In the genomic region with DNA sequence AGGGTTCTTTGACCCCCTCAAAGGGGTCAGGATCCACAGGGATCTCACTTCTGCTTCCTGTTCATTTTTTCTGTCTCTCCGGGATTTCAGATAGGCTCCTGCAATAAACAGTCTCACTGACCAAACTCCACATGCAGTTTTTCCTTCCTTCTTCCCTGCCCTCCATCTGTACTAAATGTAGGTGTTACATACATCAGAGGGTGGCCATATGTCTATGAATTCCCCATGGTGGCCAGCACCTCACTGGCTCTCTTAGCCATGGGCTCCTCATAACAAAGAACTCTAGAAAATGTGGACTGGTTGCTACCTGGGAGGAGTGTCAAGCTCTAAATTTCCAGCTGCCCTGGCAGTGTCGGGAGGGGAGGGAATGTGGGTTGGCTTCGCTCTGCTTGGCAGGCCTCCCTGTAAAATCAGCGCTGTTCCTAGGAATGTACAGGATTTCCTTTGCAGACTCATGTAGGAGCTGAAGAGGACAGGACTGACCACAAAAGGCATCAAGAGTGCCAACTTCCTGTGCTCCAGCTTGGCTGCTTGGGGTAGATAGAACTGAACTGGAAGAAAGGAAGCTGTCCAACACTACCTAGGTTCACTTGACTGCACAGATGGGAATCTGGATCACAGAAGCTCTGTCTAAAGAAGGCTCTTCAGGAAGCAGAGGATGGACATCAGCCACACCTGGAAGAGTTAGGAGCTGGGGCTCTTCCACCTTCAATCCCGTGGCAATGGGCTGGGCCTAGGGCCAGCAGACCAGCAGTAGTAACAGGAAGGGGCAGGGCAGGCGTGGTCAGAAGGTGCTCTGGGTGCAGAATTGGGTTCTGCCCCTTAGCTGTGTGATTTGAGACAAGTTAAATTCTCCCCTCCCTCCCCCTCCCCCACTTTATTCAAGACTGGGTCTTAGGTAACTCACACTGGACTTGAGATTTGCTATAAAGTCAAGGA, we compare ENCODE assay signal across 15 mouse cellular contexts. TPM values are rescaled to one million over a fixed set of nuclear protein-coding genes. Genes with fewer than 3 reads are reported as not detected.
DNase-seq lines count a peak whose midpoint lies in the region; ATAC-seq and TF ChIP-seq lines count a peak whose summit lies in the region.
"Had no signal": no experiment of that assay in that cellular context is flagged by ENCODE, and none has a peak within 500 bp of the region (broad histone marks: within the 10 kb centered on the region; RNA-seq: fewer than 3 reads in every experiment).

No protein-coding gene starts in this region.

- peaks cover 11% of the 10 kb centered on the region for H3K4me1 ChIP-seq in heart, embryonic 15.5 days (replicated peaks)
- peaks cover 16% of the 10 kb centered on the region for H3K4me1 ChIP-seq in heart, embryonic 12.5 days (replicated peaks)
- peaks cover 9% of the 10 kb centered on the region; the same call in 1 of the 2 replicates for H3K4me1 ChIP-seq in lung, embryonic 16.5 days (replicated peaks; ENCODE audit: control insufficient read depth, insufficient read depth, low read length)

- 58% methylated on average over 6 of the region's 6 CpGs for WGBS in heart, embryonic 15.5 days
- WGBS in heart, embryonic 12.5 days, result 59% methylated on average over 6 of the region's 6 CpGs
- 41% methylated on average over 6 of the region's 6 CpGs for WGBS in lung, embryonic 16.5 days

- TF ChIP-seq CTCF in left cerebral cortex, adult 2 months (IDR thresholded peaks at IDR 0.05), result no peak

- H3K27me3 ChIP-seq in heart, embryonic 15.5 days, result no peaks in the 10 kb centered on the region
- no peaks in the 10 kb centered on the region for H3K27me3 ChIP-seq in heart, embryonic 12.5 days (replicated peaks)
- H3K27me3 ChIP-seq in lung, embryonic 16.5 days (ENCODE audit: control insufficient read depth, insufficient read depth, low read depth, low read length), result no peaks in the 10 kb centered on the region
- H3K27me3 ChIP-seq: hindbrain, embryonic 13.5 days had no signal

- no peak overlapping the region for H3K4me2 ChIP-seq in heart, embryonic 15.5 days
- H3K4me2 ChIP-seq in heart, embryonic 12.5 days, result no peak overlapping the region
- no peak overlapping the region for H3K4me2 ChIP-seq in lung, embryonic 16.5 days (ENCODE audit: low read depth, low read length)
- H3K4me2 ChIP-seq: hindbrain, embryonic 13.5 days had no signal

- peak overlapping the region; percentile 72 for H3K27ac ChIP-seq in heart, embryonic 15.5 days
- H3K27ac ChIP-seq in heart, embryonic 12.5 days (ENCODE audit: poor library complexity, severe bottlenecking), result no peak overlapping the region
- H3K27ac ChIP-seq in lung, embryonic 16.5 days (ENCODE audit: low read length), result peak overlapping the region; percentile 60
- no peak overlapping the region for H3K27ac ChIP-seq in left cerebral cortex, adult 2 months
- H3K27ac ChIP-seq: hindbrain, embryonic 13.5 days had no signal

- H3K4me3 ChIP-seq in heart, embryonic 15.5 days, result no peak overlapping the region
- no peak overlapping the region for H3K4me3 ChIP-seq in heart, embryonic 12.5 days
- H3K4me3 ChIP-seq in lung, embryonic 16.5 days (ENCODE audit: low read length), result no peak overlapping the region
- H3K4me3 ChIP-seq in left cerebral cortex, adult 2 months, result no peak overlapping the region
- H3K4me3 ChIP-seq: hindbrain, embryonic 13.5 days; megakaryocyte, embryonic 14.5 days had no signal

- DNase-seq in 416B (ENCODE audit: low read depth), result peak; percentile 41
- peak; percentile 70 for DNase-seq in fibroblast of lung, adult 2 months (ENCODE audit: low read depth)
- DNase-seq in adrenal gland, postnatal 4 days (ENCODE audit: low spot score in 2 of 2), result no peak
- DNase-seq in adrenal gland, postnatal 25 days, result no peak
- DNase-seq in left cerebral cortex, adult 2 months (ENCODE audit: extremely low spot score in 1 of 2, low spot score in 2 of 2), result no peak
- DNase-seq: cerebellum, postnatal 36 days; spleen, adult 18-20 months had no signal

- no peak overlapping the region for H3K9ac ChIP-seq in heart, embryonic 15.5 days
- H3K9ac ChIP-seq in heart, embryonic 12.5 days, result no peak overlapping the region
- no peak overlapping the region for H3K9ac ChIP-seq in lung, embryonic 16.5 days (ENCODE audit: low read length)
- H3K9ac ChIP-seq: hindbrain, embryonic 13.5 days had no signal

- intact Hi-C loops in left cerebral cortex, adult 2 months (cut with DNase I), result no loop called here

- peak; percentile 50; the same call in 1 of the 2 replicates for ATAC-seq in heart, embryonic 15.5 days (replicated peaks; ENCODE audit: insufficient number of reproducible peaks, insufficient read depth, low FRiP score, low read depth)
- ATAC-seq in heart, embryonic 12.5 days (ENCODE audit: insufficient number of reproducible peaks, low FRiP score), result no peak
- peak; percentile 90 for ATAC-seq in lung, embryonic 16.5 days (ENCODE audit: low read depth)
- ATAC-seq: CD4-positive, CD25-positive, alpha-beta regulatory T cell, adult 4 months had no signal

- H3K9me3 ChIP-seq in heart, embryonic 15.5 days (replicated peaks), result no peaks in the 10 kb centered on the region
- H3K9me3 ChIP-seq in heart, embryonic 12.5 days (replicated peaks), result no peaks in the 10 kb centered on the region
- H3K9me3 ChIP-seq in lung, embryonic 16.5 days (ENCODE audit: control insufficient read depth, low read length), result no peaks in the 10 kb centered on the region
- H3K9me3 ChIP-seq: hindbrain, embryonic 13.5 days; megakaryocyte, embryonic 14.5 days had no signal

- no peaks in the 10 kb centered on the region for H3K36me3 ChIP-seq in heart, embryonic 15.5 days
- no peaks in the 10 kb centered on the region for H3K36me3 ChIP-seq in heart, embryonic 12.5 days
- no peaks in the 10 kb centered on the region for H3K36me3 ChIP-seq in lung, embryonic 16.5 days (ENCODE audit: control insufficient read depth, insufficient read depth, low read length)
- H3K36me3 ChIP-seq: hindbrain, embryonic 13.5 days had no signal

RNA-seq across cellular contexts. Expression of gene Tmem212, which starts 14.0 kb away (rescaled TPM):
- polyA plus RNA-seq in heart, embryonic 15.5 days (2015; fragmentation: Nextera tagmentation; extraction: Ambion mirVana), result not detected in 2 replicates
- polyA plus RNA-seq in heart, embryonic 12.5 days (2016; fragmentation: Nextera tagmentation; extraction: Ambion mirVana), result not detected in 2 replicates
- polyA plus RNA-seq in lung, embryonic 16.5 days (2015; fragmentation: Nextera tagmentation; extraction: Ambion mirVana), result 3.5 and 7.7 TPM in 2 replicates
- total RNA-seq in adrenal gland, postnatal 4 days (2021), result not detected
- total RNA-seq in adrenal gland, postnatal 25 days (2021), result not detected in 2 replicates
- total RNA-seq in left cerebral cortex, adult 2 months (2021), result 1 to 10 TPM in 1 of 2 experiments, not detected in 1; 1.0 TPM
- total RNA-seq: gastrocnemius, postnatal 36 days had no signal
- polyA plus RNA-seq: CD4-positive, CD25-positive, alpha-beta regulatory T cell, adult 4 months; hindbrain, embryonic 13.5 days; limb, embryonic 11.5 days had no signal

RNA-seq across cellular contexts. Expression of gene Pld1, which starts 56.3 kb away (rescaled TPM):
- polyA plus RNA-seq in heart, embryonic 15.5 days (2015; fragmentation: Nextera tagmentation; extraction: Ambion mirVana), result 6.8 and 7.2 TPM in 2 replicates
- polyA plus RNA-seq in heart, embryonic 12.5 days (2016; fragmentation: Nextera tagmentation; extraction: Ambion mirVana), result 7.6 and 8.1 TPM in 2 replicates
- 11.5 TPM in 2 replicates for polyA plus RNA-seq in lung, embryonic 16.5 days (2015; fragmentation: Nextera tagmentation; extraction: Ambion mirVana)
- 10 to 100 TPM; 11.9 to 13.7 TPM for total RNA-seq in adrenal gland, postnatal 4 days (2021)
- 5.0 and 7.6 TPM in 2 replicates for total RNA-seq in adrenal gland, postnatal 25 days (2021)
- total RNA-seq in left cerebral cortex, adult 2 months (2021), result 1 to 10 TPM; 7.4 to 7.5 TPM

Comparison
In these comparisons a context has a peak if more than half of its experiments do, and no peak if none do; other contexts are left out.
1. H3K27ac ChIP-seq: peak in heart, embryonic 15.5 days (single experiment) and lung, embryonic 16.5 days (single experiment); none in heart, embryonic 12.5 days (single experiment) and left cerebral cortex, adult 2 months (single experiment).
2. DNase-seq: peak in 416B (single experiment) and fibroblast of lung, adult 2 months (single experiment); none in adrenal gland, postnatal 4 days (0 of 2), adrenal gland, postnatal 25 days (single experiment) and left cerebral cortex, adult 2 months (0 of 2).